Mouse (Mus musculus): Measurements from ENCODE around the gene A1cf.

The A1cf gene

DNA sequence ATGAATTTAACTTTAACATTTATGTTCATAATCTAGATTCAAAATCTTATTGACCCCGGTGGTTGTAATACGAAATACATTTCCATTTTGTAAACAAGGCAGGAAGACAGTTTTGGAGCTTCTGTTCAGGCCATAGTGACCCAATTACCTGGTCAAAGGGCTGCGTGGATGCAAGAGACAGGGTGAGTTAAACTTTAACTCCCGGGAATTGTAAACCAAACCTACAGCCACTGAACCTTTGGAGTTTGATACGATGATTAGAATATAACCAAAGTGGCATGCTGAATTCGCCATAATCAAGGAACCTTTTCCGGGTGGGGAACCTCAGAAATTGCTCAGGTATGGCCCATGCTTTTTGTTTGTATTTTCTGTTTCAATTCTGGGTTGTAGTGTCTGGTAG is at the start of gene A1cf:
A1cf (plus strand) TSS at position 244 of the 400 bp plus-strand sequence.
- DNase-seq (ENCODE audit: low spot score in 2 of 2), result no peak

DNA sequence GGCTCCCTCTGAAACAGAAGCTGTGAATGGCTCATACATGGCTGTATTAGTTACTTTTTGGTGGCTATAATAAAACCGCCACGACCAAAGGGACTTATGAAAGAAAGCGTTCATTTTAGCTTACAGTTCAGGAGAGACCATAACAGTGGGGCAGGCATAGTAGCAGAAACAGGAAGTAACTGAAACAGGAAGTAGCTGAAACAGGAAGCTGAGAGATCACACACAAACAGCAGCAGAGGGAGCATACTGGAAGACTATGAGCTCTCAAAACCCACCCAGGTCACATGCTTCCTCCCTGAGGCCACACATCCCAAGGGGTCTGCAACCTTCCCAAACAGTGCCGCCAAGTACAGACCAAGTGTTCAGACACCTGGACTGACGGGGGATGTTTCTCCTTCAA is 34.3 kb upstream of the A1cf start:
- DNase-seq (ENCODE audit: low spot score in 2 of 2), result no peak

DNA sequence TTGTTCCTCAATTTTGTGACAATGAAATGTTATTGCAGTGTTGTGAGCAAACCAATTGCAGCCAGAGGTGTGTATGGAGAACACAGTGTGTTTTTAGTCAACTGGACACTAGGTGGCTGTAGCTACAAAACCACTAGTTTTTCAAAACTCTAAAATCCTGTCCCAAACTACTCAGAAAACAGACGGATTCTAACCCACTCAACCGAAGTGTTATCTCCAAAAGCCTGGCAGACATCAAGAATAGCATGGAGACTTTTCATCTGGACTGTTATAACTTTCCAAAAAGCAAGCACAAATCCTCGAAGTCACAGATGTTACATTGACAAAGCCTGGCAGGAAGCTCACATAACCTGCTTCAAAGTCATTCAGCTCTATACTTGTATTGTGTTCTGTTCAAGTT is 6.7 kb upstream of the A1cf start:
- no peak for DNase-seq (ENCODE audit: low spot score in 2 of 2)

DNA sequence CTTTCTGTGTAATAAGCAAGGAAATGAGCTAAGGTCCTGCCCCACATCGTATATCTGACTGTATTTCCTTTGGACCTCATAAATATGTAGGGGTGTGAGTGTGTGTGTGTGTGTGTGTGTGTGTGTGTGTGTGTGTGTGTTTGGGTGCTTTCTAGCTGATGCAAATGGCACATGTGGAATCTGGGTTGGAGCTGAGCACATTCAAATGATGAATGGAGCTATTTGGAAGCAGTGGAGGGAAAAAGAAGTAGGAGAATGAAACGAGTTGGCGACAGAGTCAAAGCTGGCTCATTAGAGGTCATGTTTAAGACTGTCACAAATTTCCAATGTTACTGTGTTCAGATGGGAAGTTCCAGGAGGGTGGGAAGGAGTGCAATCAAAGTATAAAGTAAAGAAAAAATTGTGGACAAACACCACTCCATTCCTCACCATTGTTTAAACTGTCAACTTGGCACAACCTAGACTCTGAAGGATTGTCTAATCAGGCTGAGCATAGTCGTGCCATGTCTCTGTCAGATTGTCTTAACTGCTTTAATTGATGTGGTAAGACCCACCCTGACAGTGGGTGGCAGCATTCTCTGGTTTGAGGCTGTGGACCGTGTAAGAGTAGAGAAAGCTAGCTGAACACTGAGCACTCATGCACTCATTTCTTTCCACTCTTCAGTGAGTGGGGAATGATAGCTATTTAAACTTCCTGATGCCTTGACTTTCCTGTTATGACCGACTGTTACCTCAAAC is 5.9 kb upstream of the A1cf start:
- no peak for DNase-seq (ENCODE audit: low spot score in 2 of 2)

DNA sequence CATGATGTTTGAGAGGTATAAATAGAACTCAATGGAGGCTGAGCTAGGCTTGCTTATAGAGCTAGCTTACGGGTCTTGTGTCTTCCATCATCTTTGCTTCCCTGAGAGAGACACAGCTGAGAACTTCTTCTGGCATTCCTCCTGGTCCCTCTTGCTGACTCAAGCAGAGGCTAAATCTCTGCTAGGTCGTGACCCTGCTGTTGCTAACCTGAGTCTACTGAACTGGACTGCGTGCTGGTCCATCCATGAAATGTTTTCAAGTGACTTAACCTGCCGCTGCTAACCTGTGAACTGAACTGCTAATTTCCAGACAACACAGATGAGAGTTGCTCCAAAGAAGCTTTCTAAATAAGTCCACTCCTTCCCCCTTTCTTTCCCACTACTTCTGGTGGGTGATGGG is 3.1 kb upstream of the A1cf start:
- no peak for DNase-seq (ENCODE audit: low spot score in 2 of 2)

DNA sequence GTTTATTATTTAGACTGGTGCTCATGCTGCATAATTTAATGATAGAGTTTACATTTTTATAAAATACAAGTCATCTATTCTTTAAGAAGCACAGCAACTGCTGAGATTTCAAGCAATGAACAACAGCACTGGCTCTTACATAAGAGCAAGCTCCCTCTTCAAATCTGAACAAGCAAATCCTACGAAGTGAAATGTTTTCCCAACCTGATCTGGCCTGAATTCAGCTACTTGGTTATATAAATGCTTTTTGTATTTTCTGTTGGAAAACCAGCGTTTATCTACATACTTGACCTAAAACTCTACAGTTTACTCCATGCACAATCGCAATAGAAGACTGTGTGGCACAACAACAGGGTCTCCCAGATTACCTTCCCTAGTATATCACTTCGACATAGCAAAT is 488 bp upstream of the A1cf start:
- DNase-seq (ENCODE audit: low spot score in 2 of 2), result no peak

DNA sequence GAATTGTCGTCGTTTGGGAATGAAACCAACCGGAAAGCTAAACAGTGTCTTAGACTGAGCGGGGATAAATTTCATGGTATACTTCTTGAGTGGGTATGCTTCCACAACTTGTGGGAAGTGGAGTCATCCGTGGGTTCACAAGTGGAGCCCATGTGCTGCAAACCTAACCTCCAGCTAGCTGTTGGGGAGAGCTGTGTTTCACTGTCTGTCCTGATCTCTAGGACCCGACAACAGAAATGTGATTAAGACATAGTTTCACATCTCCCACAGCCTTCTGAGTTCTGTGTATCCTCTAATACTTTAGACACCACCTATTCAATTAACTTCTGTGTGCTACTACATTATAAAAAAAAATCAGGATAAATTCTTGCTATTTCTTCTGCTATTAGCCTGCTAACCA is 407 bp downstream of the A1cf start:
- DNase-seq (ENCODE audit: low spot score in 2 of 2), result no peak

DNA sequence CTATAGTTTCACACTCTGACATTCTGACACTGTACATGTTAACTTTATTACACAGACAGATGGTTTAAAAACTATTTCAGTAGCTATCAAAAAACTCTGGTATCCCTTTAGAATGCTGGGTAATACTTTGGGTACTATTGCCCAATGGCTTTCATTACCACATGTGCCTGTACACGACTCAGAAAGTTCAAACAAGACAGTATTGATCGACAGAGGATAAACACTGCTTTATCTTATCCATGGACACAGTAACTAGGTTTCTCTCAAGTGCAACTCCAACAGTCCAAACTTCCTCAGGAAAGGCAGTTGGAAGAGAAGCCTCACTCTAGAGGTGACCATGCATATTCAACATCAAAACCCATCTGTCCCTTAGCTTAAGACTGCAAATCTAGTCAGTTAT is 2.8 kb downstream of the A1cf start:
- no peak for DNase-seq (ENCODE audit: low spot score in 2 of 2)

DNA sequence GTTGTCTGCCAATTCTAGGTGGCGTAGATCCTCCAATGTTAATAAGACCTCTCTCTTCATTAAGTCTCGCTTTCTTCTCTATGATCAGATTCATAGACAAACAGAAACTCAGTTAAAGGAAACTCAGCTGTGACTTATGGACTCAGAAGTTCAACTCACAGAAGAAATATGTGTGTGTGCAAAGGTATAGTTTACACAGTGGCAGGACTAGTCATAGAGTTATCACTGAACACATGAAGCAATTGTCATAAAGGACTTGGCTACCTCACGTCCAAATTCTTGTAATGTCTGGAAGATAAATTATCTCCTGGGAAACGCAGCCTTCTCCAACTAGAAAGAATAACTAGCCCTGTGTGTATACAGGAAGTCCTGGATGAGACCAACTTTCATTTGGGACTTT is 9.4 kb downstream of the A1cf start:
- DNase-seq (ENCODE audit: low spot score in 2 of 2), result no peak

DNA sequence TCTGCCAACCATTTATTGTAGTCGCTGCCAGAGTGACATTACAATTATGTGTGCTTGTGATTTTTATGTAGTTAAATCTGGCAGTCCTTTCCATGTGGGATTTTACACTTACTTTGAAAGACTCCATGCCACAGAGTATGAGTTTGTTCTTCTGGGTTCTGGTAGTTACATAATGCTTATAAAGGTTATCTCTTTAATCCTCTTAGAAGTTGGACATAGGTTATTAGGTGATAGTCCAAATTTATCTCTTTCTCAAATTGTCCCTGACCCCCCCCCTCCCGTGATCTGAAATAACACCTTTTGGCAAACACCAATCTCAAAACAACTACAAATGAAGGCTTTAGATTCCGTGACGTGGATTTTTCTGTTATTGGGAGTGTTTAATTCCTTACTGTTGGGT is 16.0 kb downstream of the A1cf start:
- DNase-seq (ENCODE audit: low spot score in 2 of 2), result no peak

DNA sequence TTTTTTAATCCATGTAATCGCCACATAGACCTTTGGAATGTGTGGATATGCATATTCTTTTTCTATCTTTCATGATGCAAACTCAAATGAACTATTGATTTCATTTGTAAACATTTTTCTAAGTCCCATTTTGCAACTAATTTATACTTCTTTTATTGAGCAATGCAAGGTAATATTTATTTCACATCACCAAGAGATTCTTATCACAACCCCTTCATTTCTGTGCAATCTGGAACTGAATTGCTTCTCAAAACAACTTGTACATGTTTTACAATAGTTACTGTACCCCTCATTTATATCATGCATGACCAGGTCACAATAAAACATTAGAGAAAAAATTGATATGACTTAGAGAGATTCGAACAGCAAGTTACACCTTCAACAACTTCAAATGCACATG is 18.7 kb downstream of the A1cf start:
- DNase-seq (ENCODE audit: low spot score in 2 of 2), result no peak

DNA sequence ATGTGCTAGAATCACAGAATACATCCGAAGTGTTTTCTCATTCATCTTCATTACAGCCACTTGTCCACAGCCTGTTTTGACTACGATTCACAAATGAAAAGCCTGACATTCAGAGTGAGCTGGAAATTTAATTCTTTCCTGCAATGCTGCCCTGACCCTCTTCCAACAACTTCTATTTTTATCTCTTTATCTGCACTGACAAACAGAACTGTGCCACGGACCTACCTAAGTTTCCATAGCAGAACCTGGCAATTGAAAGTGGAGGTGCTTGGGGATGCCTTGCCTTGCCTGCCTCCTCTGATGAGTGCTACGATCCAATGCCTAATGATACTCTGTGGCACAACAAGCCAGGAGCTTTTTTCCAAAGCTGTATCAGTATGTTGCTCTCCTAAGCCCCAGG is 21.4 kb downstream of the A1cf start:
- DNase-seq (ENCODE audit: low spot score in 2 of 2), result no peak

DNA sequence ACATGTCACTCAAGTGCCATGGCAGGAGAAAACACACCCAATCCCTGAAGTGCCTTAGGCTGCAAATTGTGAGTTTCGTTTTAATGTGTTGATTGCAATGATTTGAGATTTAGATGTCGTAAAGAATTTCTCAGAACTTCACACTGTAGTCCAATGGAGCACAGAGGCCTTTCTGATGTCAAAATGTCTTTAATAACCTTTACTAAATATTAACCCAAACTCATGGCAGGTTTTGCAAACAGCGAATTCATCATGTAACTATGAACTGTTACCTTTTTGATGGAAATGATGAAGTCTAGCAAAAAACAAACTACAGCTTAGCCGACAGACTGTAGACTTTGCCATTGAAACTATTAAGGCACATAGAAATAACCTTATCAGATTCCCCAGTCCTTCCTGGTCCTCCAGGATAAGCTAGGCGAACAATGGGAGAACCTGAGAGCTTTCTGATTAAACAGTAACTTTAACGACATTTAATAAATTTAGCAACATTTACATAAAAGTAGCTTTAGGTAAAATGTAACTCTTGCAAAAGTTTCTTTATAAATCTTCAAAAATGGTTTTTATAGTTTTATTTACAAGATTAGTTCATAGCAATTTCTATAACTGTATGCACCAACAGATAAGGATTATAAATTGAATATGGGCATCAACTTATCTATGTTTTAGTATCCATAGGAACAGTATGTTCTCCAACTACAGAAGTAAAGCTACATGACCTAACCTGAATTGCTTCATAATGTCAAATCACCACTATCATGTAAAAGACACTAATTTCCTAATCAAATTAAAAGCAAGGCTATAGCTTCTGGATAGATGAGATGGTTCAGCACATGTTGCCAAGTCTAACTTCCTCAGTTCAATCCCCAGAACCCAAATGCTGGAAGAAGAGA is 22.7 kb downstream of the A1cf start:
- DNase-seq (ENCODE audit: low spot score in 2 of 2), result no peak

DNA sequence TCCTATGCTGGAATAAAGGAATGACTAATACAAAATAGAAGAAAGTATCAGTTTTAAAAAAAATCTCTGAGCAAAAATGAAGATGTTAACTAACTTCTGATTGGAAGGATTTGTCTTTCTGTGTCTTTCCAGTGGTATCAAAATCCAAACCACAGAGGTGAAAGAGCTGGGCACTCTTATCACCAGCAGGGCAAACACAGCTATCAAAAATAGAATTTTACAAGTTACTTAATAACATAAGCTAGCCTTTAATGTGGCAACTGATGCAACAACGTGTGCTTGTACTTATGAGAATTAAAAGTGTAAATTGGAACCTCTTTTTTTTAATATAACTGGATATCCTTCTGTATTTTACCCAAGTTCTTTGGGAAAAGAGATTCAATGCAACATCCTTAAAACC is 27.4 kb downstream of the A1cf start:
- DNase-seq (ENCODE audit: low spot score in 2 of 2), result no peak

DNA sequence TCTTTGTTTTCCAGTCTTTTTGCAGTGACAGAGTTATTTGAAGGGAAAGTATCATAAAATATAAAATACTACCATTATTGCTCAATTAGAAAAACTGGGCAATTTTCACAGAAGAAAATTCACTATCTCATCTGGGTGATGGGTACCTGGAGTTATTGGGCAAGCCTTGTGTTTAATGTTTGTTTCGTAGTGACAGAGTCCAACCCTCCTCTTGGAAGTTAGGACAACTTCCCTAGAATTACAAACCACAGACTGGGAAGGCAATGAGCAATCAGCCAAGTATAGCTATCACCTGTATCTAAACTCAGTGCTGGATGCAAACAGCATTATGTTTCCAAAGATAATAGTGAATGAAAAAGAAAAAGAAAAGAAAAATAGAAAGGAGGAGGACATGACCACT is 28.1 kb downstream of the A1cf start:
- no peak for DNase-seq (ENCODE audit: low spot score in 2 of 2)

DNA sequence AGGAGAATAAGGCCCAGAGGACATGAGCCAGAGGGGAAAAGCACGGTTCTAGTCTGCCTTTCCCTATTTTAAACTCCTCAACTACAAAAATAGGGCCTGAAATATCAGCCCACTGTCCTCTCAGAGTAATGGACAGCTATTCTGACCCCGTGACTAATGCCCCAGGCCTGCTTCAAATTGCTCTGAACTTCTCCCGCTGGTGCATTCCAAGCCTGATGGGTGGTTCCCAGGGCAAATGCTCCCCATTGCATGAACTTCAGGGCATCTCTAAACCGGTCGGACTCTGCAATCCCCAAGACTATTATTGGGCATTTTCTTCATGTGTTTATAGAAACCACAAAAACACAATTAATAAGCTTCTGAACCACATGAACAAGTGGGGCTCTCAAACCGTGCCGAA is 37.1 kb downstream of the A1cf start:
- DNase-seq (ENCODE audit: low spot score in 2 of 2), result no peak

DNA sequence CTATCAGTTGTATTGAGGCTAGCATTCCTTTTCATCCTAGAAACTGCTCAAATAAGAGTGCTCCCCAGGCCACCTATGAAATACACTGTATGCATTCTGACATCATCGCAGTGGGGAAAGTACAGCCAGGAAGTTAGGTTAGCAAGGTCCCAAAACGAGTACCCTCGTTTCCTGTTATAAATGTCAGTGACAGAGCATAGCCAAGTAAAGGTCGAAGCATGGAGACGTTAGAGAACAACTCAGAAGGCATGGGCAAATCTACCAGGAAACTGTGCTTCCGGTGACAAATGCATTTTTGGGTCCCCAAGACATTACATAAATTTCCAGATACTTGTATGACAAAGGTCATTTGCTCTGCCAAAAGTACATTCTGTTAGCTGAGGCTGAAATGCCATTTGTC is 41.9 kb downstream of the A1cf start:
- DNase-seq (ENCODE audit: low spot score in 2 of 2), result no peak

DNA sequence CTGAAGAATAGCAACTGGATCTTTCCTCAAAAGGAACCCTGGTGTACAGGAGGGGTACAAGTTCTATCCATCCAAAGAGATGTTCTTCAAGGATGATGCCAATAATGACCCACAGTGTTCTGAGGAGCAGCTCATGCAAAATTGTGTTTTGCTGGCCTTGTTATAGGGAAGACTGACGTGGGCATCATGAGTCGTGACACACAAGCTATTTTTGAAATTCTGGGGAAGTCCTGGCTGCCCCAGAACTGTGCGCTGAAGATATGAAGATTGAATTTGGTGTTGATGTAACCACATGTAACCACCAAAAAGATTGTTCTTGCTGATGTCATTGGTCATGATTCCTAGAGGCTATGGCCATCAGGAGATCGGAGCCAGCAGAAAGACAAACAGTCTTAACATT is 45.4 kb downstream of the A1cf start:
- no peak for DNase-seq (ENCODE audit: low spot score in 2 of 2)

DNA sequence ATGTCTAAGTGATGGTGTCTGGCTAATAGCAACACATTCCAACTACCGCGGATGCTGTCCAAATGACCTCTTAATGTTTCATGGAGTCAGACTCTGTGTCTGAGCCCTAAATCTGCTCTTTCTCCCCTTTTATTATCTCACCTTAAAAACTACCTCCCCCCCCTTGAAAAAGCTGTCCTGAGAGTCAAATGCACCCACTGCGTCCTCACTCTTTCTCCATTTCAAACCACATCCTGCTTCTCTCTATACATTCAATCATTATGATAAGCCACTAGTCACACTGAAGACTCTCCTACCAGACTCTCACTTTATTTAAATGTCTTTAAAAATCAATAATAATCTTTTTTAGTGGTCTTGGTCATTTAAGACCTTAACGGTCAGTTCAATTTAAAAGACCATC is 51.8 kb downstream of the A1cf start:
- DNase-seq (ENCODE audit: low spot score in 2 of 2), result no peak

DNA sequence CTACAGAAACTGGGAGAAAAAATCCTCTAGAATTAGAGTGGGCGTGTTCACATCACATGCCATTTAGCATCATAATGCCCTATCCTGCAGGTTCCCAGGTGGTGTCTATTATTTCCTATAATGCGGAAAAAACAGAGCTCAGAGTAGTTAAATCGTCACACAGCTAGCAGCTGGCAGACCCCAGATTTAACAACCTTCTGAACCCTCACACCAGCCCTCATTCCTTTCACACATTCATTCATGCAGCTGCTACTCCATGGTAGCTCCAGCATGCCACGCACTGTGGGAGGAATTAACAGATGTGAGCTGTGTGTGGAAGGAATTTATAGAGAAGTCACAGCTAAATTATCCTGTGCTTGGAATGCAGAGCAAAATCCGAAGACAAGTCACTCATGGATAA is 53.3 kb downstream of the A1cf start:
- no peak for DNase-seq (ENCODE audit: low spot score in 2 of 2)

DNA sequence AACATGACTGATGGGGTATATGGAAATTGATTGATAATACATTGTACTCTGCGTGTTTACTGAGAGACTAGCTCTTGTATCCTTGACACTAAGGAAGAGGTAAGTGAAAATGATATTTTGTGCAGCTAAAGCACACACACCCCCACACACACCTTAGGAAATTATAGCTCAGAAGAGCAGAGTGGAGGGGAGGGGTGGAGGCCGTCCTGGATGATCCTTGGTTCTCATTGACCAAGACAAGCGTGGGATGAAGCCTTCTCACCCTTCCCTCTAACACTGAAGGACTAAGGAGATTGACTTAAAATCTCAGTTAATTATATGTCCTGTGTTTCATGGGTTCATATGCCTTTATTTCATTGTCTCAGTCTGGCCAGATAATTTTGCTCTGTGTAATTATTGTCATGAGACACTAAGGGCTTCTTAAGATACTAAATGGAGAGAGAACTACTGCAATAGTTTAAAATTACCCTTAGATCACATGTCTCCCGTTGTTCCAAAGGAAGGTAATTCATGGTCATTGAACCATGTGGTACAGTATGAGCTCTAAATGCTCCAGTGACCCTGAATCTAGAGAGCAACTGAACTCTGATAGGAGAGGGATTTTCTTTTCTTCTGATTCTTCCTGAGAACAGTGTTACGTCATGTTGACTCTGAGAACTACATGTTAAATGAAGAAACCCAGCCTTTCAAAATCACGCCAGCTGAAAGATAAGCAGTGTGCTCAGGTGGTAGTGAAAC is 55.2 kb downstream of the A1cf start:
- DNase-seq (ENCODE audit: low spot score in 2 of 2), result no peak

DNA sequence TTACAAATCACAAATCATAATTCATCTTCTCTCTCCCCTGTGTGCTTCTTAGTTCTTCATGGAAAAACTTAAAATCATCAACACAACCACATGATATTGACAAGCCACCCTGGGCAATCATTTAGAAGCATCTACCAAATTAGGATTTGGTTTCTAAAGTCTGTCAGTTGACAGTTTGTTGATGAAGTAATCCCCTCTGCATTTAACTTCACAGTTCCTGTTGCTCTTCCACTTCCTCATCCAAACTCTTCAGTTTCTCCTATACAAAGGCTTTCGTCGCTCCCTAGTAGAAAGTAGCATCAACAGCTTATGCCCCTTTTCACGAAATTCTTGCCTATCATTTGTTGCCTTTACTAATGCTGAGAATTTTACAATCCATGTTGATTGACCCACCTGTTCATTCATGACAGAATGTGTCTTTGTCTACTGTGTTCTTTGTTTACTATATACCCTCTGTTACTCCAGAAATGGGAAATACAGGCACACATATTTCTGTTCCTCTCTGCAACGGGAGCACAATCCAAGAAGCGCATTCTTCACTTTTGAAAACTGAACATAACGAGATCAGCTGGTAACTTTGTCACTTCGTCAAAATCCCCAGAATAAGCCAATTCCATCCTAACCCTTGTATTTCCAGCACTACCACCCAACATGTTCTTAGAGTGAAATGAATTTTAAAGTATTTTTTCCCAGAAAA is 82.4 kb downstream of the A1cf start:
- DNase-seq (ENCODE audit: low spot score in 2 of 2), result no peak

Data from spleen, postnatal 10 days (tissue).